Mouse (Mus musculus): ENCODE measurements around the gene Ptar1.

DNA sequence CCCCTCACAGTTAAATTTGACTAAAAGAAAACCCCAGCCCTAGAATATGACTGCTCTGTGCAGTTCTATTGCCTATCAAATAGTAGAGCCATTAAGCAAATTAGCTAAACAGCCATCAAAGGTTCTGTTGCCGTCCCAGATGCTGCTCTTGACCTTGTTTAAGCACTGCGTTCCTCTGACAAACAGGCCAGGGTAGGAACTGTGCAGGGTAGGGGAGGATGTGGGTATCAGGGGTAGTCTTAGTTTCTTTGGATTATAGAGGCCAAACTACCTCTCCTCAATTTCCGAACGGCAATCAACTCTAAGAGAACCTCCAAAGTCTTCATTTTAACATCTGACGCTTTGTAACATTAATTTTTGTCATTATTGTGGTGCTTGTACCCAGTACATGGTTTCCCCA is 34.1 kb upstream of the Ptar1 start:
- no peak for TF ChIP-seq CTCF (IDR thresholded peaks at IDR 0.05; ENCODE audit: control insufficient read depth, insufficient read depth, insufficient read length)
- no peak for TF ChIP-seq USF1 (IDR thresholded peaks at IDR 0.05; ENCODE audit: low read depth)
- no peak for TF ChIP-seq MAX (IDR thresholded peaks at IDR 0.05)
